Comparison of ENCODE assay signal across 9 mouse cellular contexts in genomic region chr8:83716563-83716962, GRCm38 (mm10). TPM values are rescaled to one million over a fixed set of nuclear protein-coding genes. Genes with fewer than 3 reads are reported as not detected.
DNase-seq lines count a peak whose midpoint lies in the region; ATAC-seq lines count a peak whose summit lies in the region.
"Had no signal": no experiment of that assay in that cellular context is flagged by ENCODE, and none has a peak within 500 bp of the region (broad histone marks: within the 10 kb centered on the region; RNA-seq: fewer than 3 reads in every experiment).

No protein-coding gene starts in this region.

- no peak for ATAC-seq in lung, embryonic 16.5 days (ENCODE audit: low read depth)
- ATAC-seq in embryonic facial prominence, embryonic 14.5 days (ENCODE audit: low read depth) = no peak
- ATAC-seq in limb, embryonic 11.5 days (ENCODE audit: insufficient number of reproducible peaks, low FRiP score, low TSS enrichment, low read depth) = no peak
- no peak for ATAC-seq in neural tube, embryonic 15.5 days (ENCODE audit: low FRiP score)
- ATAC-seq in inflammation-experienced regulatory T-cells, adult 6 months = no peak

- peak overlapping the region; percentile 88 for H3K4me2 ChIP-seq in lung, embryonic 16.5 days (ENCODE audit: low read depth, low read length)
- H3K4me2 ChIP-seq in embryonic facial prominence, embryonic 14.5 days (ENCODE audit: low read depth, low read length) = peak overlapping the region; percentile 94
- H3K4me2 ChIP-seq in limb, embryonic 11.5 days (ENCODE audit: low read depth, severe bottlenecking) = peak overlapping the region; percentile 74
- H3K4me2 ChIP-seq in neural tube, embryonic 15.5 days = peak overlapping the region; percentile 89

- peak overlapping the region; percentile 97 for H3K4me3 ChIP-seq in lung, embryonic 16.5 days (ENCODE audit: low read length)
- H3K4me3 ChIP-seq in embryonic facial prominence, embryonic 14.5 days (ENCODE audit: low read depth, low read length) = peak overlapping the region; percentile 96
- H3K4me3 ChIP-seq in limb, embryonic 11.5 days (ENCODE audit: low read depth, low read length) = no peak overlapping the region; the same call in 1 of the 2 replicates
- H3K4me3 ChIP-seq in neural tube, embryonic 15.5 days (replicated peaks) = peak overlapping the region; percentile 82

- peak overlapping the region; percentile 94 for H3K9ac ChIP-seq in lung, embryonic 16.5 days (ENCODE audit: low read length)
- H3K9ac ChIP-seq in embryonic facial prominence, embryonic 14.5 days (ENCODE audit: low read depth, low read length) = no peak overlapping the region
- H3K9ac ChIP-seq in limb, embryonic 11.5 days (ENCODE audit: low read length) = no peak overlapping the region
- no peak overlapping the region for H3K9ac ChIP-seq in neural tube, embryonic 15.5 days (replicated peaks)

- 57% methylated on average over 2 of the region's 2 CpGs for WGBS in lung, embryonic 16.5 days
- 67% methylated on average over 2 of the region's 2 CpGs for WGBS in embryonic facial prominence, embryonic 14.5 days
- 66% methylated on average over 2 of the region's 2 CpGs for WGBS in limb, embryonic 11.5 days
- WGBS in neural tube, embryonic 15.5 days = 83% methylated on average over 2 of the region's 2 CpGs

- no peak overlapping the region for H3K27ac ChIP-seq in lung, embryonic 16.5 days (ENCODE audit: low read length)
- H3K27ac ChIP-seq in embryonic facial prominence, embryonic 14.5 days (replicated peaks; ENCODE audit: low read depth, low read length) = no peak overlapping the region
- H3K27ac ChIP-seq in limb, embryonic 11.5 days (replicated peaks; ENCODE audit: low read depth, low read length) = no peak overlapping the region
- H3K27ac ChIP-seq in neural tube, embryonic 15.5 days (replicated peaks) = no peak overlapping the region

- H3K36me3 ChIP-seq in lung, embryonic 16.5 days (ENCODE audit: control insufficient read depth, insufficient read depth, low read length) = peaks cover 18% of the 10 kb centered on the region
- H3K36me3 ChIP-seq in embryonic facial prominence, embryonic 14.5 days (ENCODE audit: control insufficient read depth, insufficient read depth, low read length) = peaks cover 28% of the 10 kb centered on the region
- peaks cover 17% of the 10 kb centered on the region for H3K36me3 ChIP-seq in limb, embryonic 11.5 days (ENCODE audit: control insufficient read depth, insufficient read depth, low read length)
- peaks cover 25% of the 10 kb centered on the region for H3K36me3 ChIP-seq in neural tube, embryonic 15.5 days

- H3K9me3 ChIP-seq in lung, embryonic 16.5 days (ENCODE audit: control insufficient read depth, low read length) = no peaks in the 10 kb centered on the region
- no peaks in the 10 kb centered on the region for H3K9me3 ChIP-seq in embryonic facial prominence, embryonic 14.5 days (ENCODE audit: control insufficient read depth, low read length)
- H3K9me3 ChIP-seq in limb, embryonic 11.5 days (ENCODE audit: control insufficient read depth, low read length) = no peaks in the 10 kb centered on the region
- H3K9me3 ChIP-seq in neural tube, embryonic 15.5 days (replicated peaks) = no peaks in the 10 kb centered on the region

- DNase-seq in lung, postnatal 36 days = no peak
- DNase-seq in embryonic facial prominence, embryonic 14.5 days (ENCODE audit: low spot score) = no peak
- DNase-seq in limb, embryonic 11.5 days (ENCODE audit: low spot score) = no peak
- no peak for DNase-seq in thymus, postnatal 4 days
- DNase-seq in adrenal gland, postnatal 10 days = no peak
- DNase-seq: adrenal gland, postnatal 36 days had no signal

- H3K4me1 ChIP-seq in lung, embryonic 16.5 days (replicated peaks; ENCODE audit: control insufficient read depth, insufficient read depth, low read length) = peaks cover 13% of the 10 kb centered on the region
- H3K4me1 ChIP-seq in embryonic facial prominence, embryonic 14.5 days (ENCODE audit: control insufficient read depth, insufficient read depth, low read length) = peaks cover 6% of the 10 kb centered on the region
- H3K4me1 ChIP-seq in limb, embryonic 11.5 days (ENCODE audit: control insufficient read depth, insufficient read depth, low read length) = peaks cover 8% of the 10 kb centered on the region
- H3K4me1 ChIP-seq in neural tube, embryonic 15.5 days = peaks cover 22% of the 10 kb centered on the region

- H3K27me3 ChIP-seq in lung, embryonic 16.5 days (ENCODE audit: control insufficient read depth, insufficient read depth, low read depth, low read length) = no peaks in the 10 kb centered on the region
- no peaks in the 10 kb centered on the region for H3K27me3 ChIP-seq in embryonic facial prominence, embryonic 14.5 days (replicated peaks; ENCODE audit: control insufficient read depth, insufficient read depth, low read length)
- no peaks in the 10 kb centered on the region for H3K27me3 ChIP-seq in limb, embryonic 11.5 days (ENCODE audit: control insufficient read depth, insufficient read depth, low read length)
- 0 out of 2 replicates have a peak, but pooled peaks cover 3% of the 10 kb centered on the region for H3K27me3 ChIP-seq in neural tube, embryonic 15.5 days (replicated peaks)

RNA-seq across cellular contexts. Expression of gene Ddx39, which starts 1.6 kb away (rescaled TPM):
- 150 and 158 TPM in 2 replicates for polyA plus RNA-seq in lung, embryonic 16.5 days (2015; fragmentation: Nextera tagmentation; extraction: Ambion mirVana)
- polyA plus RNA-seq in embryonic facial prominence, embryonic 14.5 days (2014; fragmentation: Nextera tagmentation; extraction: Ambion mirVana) = 106 and 131 TPM in 2 replicates
- polyA plus RNA-seq in limb, embryonic 11.5 days (2014; fragmentation: Nextera tagmentation; extraction: Ambion mirVana) = 210 and 215 TPM in 2 replicates
- 86.5 and 117 TPM in 2 replicates for polyA plus RNA-seq in neural tube, embryonic 15.5 days (2015; fragmentation: Nextera tagmentation; extraction: Ambion mirVana)
- 100 to 1,000 TPM; 166 to 211 (median 167) TPM for polyA plus RNA-seq in inflammation-experienced regulatory T-cells, adult 6 months (2017; shearing (Covaris generic))
- 10 to 100 TPM; 29.4 to 33.7 TPM for total RNA-seq in adrenal gland, postnatal 10 days (2021)

RNA-seq across cellular contexts. Expression of gene Pkn1, which starts 17.6 kb away (rescaled TPM):
- polyA plus RNA-seq in lung, embryonic 16.5 days (2015; fragmentation: Nextera tagmentation; extraction: Ambion mirVana) = 27.2 and 31.8 TPM in 2 replicates
- polyA plus RNA-seq in embryonic facial prominence, embryonic 14.5 days (2014; fragmentation: Nextera tagmentation; extraction: Ambion mirVana) = 26.1 and 30.4 TPM in 2 replicates
- 28.8 and 30.1 TPM in 2 replicates for polyA plus RNA-seq in limb, embryonic 11.5 days (2014; fragmentation: Nextera tagmentation; extraction: Ambion mirVana)
- polyA plus RNA-seq in neural tube, embryonic 15.5 days (2015; fragmentation: Nextera tagmentation; extraction: Ambion mirVana) = 24.6 and 25.1 TPM in 2 replicates
- 10 to 100 TPM; 20.3 to 27.7 (median 24.6) TPM for polyA plus RNA-seq in inflammation-experienced regulatory T-cells, adult 6 months (2017; shearing (Covaris generic))
- total RNA-seq in adrenal gland, postnatal 10 days (2021) = 100 to 1,000 TPM; 130 to 163 TPM

RNA-seq across cellular contexts. Expression of gene Adgre5, which starts 24.6 kb away (rescaled TPM):
- 77.6 and 78.2 TPM in 2 replicates for polyA plus RNA-seq in lung, embryonic 16.5 days (2015; fragmentation: Nextera tagmentation; extraction: Ambion mirVana)
- polyA plus RNA-seq in embryonic facial prominence, embryonic 14.5 days (2014; fragmentation: Nextera tagmentation; extraction: Ambion mirVana) = 43.1 and 45.8 TPM in 2 replicates
- polyA plus RNA-seq in limb, embryonic 11.5 days (2014; fragmentation: Nextera tagmentation; extraction: Ambion mirVana) = 24.6 and 26.4 TPM in 2 replicates
- polyA plus RNA-seq in neural tube, embryonic 15.5 days (2015; fragmentation: Nextera tagmentation; extraction: Ambion mirVana) = 12.2 and 15.5 TPM in 2 replicates
- polyA plus RNA-seq in inflammation-experienced regulatory T-cells, adult 6 months (2017; shearing (Covaris generic)) = 100 to 1,000 TPM; 177 to 212 (median 210) TPM
- total RNA-seq in adrenal gland, postnatal 10 days (2021) = 10 to 100 TPM; 53.8 to 63.0 TPM

RNA-seq across cellular contexts. Expression of gene Ptger1, which starts 50.1 kb away (rescaled TPM):
- 1.4 TPM in 2 replicates for polyA plus RNA-seq in lung, embryonic 16.5 days (2015; fragmentation: Nextera tagmentation; extraction: Ambion mirVana)
- polyA plus RNA-seq in embryonic facial prominence, embryonic 14.5 days (2014; fragmentation: Nextera tagmentation; extraction: Ambion mirVana) = 1.0 and 1.2 TPM in 2 replicates
- polyA plus RNA-seq in limb, embryonic 11.5 days (2014; fragmentation: Nextera tagmentation; extraction: Ambion mirVana) = 0.59 and 1.6 TPM in 2 replicates
- polyA plus RNA-seq in neural tube, embryonic 15.5 days (2015; fragmentation: Nextera tagmentation; extraction: Ambion mirVana) = 0.95 and 1.00 TPM in 2 replicates
- 1 to 10 TPM in 2 of 3 experiments, under 1 TPM in 1; 0.60 to 1.2 (median 1.1) TPM for polyA plus RNA-seq in inflammation-experienced regulatory T-cells, adult 6 months (2017; shearing (Covaris generic))
- total RNA-seq in adrenal gland, postnatal 10 days (2021) = 1 to 10 TPM in 1 of 2 experiments, under 1 TPM in 1; 0.75 to 1.4 TPM
